Mouse (Mus musculus): ENCODE measurements at regions not wholly inside any gene's neighbourhood (a gene's known extent, or its start where the extent isn't known, plus 50 kb on each side); places are given as distances from the start of the nearest gene placed in this dataset.

DNA sequence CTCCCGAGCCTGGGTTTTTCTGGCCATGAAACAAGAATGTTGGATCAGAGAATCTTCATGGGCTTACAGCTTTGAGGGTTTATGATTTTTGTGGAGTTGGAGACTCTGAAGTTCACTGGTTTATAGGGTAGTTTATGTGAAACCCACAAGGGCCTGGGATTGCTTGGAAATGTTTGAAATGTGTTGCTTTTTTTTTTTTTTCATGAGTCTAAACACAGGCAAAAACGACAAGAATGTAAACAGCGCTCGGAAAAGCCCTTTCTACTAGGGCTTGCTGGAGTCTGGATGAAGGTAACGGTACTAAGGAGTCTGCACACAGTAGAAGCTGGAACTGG is 55.0 kb upstream of the Cxcl14 start:
- TF ChIP-seq CTCF (IDR thresholded peaks at IDR 0.05): no peak
- TF ChIP-seq EP300 (IDR thresholded peaks at IDR 0.05): no peak
